Mouse (Mus musculus): Measurements from ENCODE around the gene Tmem129.

GRCm38 (mm10) chr5:33694848-33695717 is 36.9 kb upstream of the Tmem129 start:
- no peak for TF ChIP-seq CTCF (IDR thresholded peaks at IDR 0.05; ENCODE audit: low read depth, low read length)
- TF ChIP-seq POLR2A (IDR thresholded peaks at IDR 0.05; ENCODE audit: borderline replicate concordance, low read depth, low read length) = no peak
